Mouse (Mus musculus) kidney, postnatal 0 days (tissue): ENCODE data around the gene Rps6ka5. TPM values are rescaled to one million over a fixed set of nuclear protein-coding genes. Genes with fewer than 3 reads are reported as not detected.

Experiments
- ATAC-seq: fragments of 200-750 bp; cut with Nextera tagmentation; replicated peaks from 2 replicates; pipeline ENCODE4 v1.8.0; 2017; ENCODE audit warnings: low read depth, moderate number of reproducible peaks, moderate TSS enrichment, moderate library complexity; ENCODE audit not compliant: low FRiP score
- DNase-seq: peaks from one replicate; pipeline ENCODE4 v3.0.0-alpha.2; 2016; ENCODE audit warnings: low spot score
- H3K27ac ChIP-seq: fragments of 300-500 bp; sonication (generic); 2 replicates; pipeline ENCODE4 v1.5.1; 2014; ENCODE audit warnings: mild to moderate bottlenecking
- H3K27me3 ChIP-seq: fragments of 300-500 bp; sonication (generic); 2 replicates; pipeline ENCODE4 v1.6.1; 2014; ENCODE audit warnings: low read length, mixed read lengths; ENCODE audit not compliant: insufficient read depth
- H3K36me3 ChIP-seq: fragments of 300-500 bp; sonication (generic); 2 replicates; pipeline ENCODE4 v1.6.1; 2014; ENCODE audit warnings: low read length, mixed read lengths; ENCODE audit not compliant: insufficient read depth
- H3K4me1 ChIP-seq: fragments of 300-500 bp; sonication (generic); replicated peaks from 2 replicates; pipeline ENCODE4 v1.6.1; 2014; ENCODE audit warnings: antibody characterized with exemption, low read length, mixed read lengths; ENCODE audit not compliant: insufficient read depth
- H3K4me2 ChIP-seq: fragments of 300-500 bp; sonication (generic); 2 replicates; pipeline ENCODE4 v1.6.1; 2014; ENCODE audit warnings: mild to moderate bottlenecking, low read length, moderate library complexity, mixed read lengths
- H3K4me3 ChIP-seq: fragments of 300-500 bp; sonication (generic); replicated peaks from 2 replicates; pipeline ENCODE4 v1.5.1; 2014; ENCODE audit warnings: low read depth, low read length
- H3K9ac ChIP-seq: fragments of 300-500 bp; sonication (generic); 2 replicates; pipeline ENCODE4 v1.6.1; 2014; ENCODE audit warnings: low read depth, low read length
- H3K9me3 ChIP-seq: fragments of 300-500 bp; sonication (generic); replicated peaks from 2 replicates; pipeline ENCODE4 v1.6.1; 2016; ENCODE audit warnings: low read length, inconsistent platforms, mixed read lengths
- CTCF ChIP-seq: IDR thresholded peaks from 2 replicates; pipeline ENCODE4 v1.5.1; 2016; ENCODE audit warnings: antibody characterized with exemption, low read depth, mild to moderate bottlenecking, moderate library complexity
- WGBS: fragments of 180-500 bp; shearing (Covaris S2); extraction: QIAGEN DNeasy Blood & Tissue Kit; methylation state at CpG from one replicate; pipeline ENCODE4 v1.1.7; 2014; 5-methylcytosine and 5-hydroxymethylcytosine counted together
- polyA plus RNA-seq: library from polyadenylated mRNA; unstranded; fragments of >200 nt; fragmentation: Nextera tagmentation; extraction: Ambion mirVana; gene quantifications from 2 replicates; pipeline ENCODE4 v1.2.1, GENCODE M21; 2015

The Rps6ka5 gene
- polyA plus RNA-seq, 1 experiment from 2014 or later: 3.8 TPM

DNA sequence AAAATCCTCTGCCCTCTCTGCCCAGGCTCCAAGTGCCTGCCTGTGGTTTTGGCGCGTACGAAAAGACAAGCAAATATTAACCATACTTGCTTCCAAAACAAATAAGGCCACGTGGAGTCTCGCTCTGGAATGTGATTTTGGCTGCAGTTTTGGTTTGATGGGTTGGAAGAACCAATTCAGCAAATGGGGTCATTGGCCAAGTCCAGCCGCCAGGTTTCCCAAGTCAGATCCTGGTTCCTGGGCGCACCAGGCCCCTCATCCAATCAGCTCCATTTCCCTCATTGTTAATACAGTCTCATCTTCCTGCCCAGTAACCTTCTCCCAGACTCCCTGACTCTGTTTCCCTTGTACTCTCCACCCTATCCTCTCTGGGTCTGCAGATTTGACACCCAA lies 207.1 kb downstream of the Rps6ka5 start:
- Histone ChIP-seq H3K9me3 (no peaks in the 10 kb centered on the region), H3K4me1 (peaks cover 15% of the 10 kb centered on the region; the same call in 1 of the 2 replicates), H3K36me3 (no peaks in the 10 kb centered on the region), H3K4me2 (peak overlapping the region; percentile 74), H3K4me3 (peak overlapping the region; percentile 84), H3K9ac (peak overlapping the region; percentile 98), H3K27ac (peak overlapping the region; percentile 70; the same call in 1 of the 2 replicates), H3K27me3 (no peaks in the 10 kb centered on the region)
- no peak for DNase-seq
- 34% methylated on average over 7 of the region's 7 CpGs for WGBS
- TF ChIP-seq CTCF: no peak
- no peak for ATAC-seq

DNA sequence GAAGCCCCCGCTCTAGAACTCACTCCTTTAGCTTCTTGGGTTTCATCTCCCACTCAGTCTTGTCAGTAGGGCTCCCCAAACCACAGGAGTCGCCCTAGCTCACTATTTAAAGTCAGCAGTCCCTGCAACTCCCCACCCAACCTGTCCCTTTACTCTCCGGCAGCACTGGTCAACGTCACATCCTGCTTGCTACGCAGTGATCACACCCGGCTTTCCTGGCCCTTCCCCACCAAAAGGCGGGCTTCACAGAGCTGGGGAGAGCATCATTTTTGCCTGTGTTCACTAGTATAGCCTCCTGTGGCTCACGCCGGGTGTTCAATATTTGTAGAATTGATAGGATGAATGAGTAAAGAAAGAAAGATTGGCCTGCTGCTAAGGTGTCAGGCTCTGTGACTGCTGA lies 209.4 kb downstream of the Rps6ka5 start:
- no peak overlapping the region for H3K4me2 ChIP-seq
- H3K36me3 ChIP-seq: no peaks in the 10 kb centered on the region
- DNase-seq (no peak), ATAC-seq (no peak)
- no peak overlapping the region for H3K9ac ChIP-seq
- H3K27me3 ChIP-seq: no peaks in the 10 kb centered on the region
- H3K9me3 ChIP-seq: no peaks in the 10 kb centered on the region
- TF ChIP-seq CTCF: no peak
- WGBS: 84% methylated on average over 9 of the region's 9 CpGs
- H3K4me3 ChIP-seq: no peak overlapping the region
- H3K4me1 ChIP-seq: peaks cover 15% of the 10 kb centered on the region; the same call in 1 of the 2 replicates
- no peak overlapping the region for H3K27ac ChIP-seq

GRCm38 (mm10) chr12:100516161-100516838 lies 210.5 kb downstream of the Rps6ka5 start:
- H3K9ac ChIP-seq: no peak overlapping the region
- no peaks in the 10 kb centered on the region for H3K36me3 ChIP-seq
- peaks cover 15% of the 10 kb centered on the region; the same call in 1 of the 2 replicates for H3K4me1 ChIP-seq
- DNase-seq (no peak), ATAC-seq (peak; percentile 35; the same call in 1 of the 2 replicates)
- no peaks in the 10 kb centered on the region for H3K9me3 ChIP-seq
- peak overlapping the region; percentile 19; the same call in 1 of the 2 replicates for H3K27ac ChIP-seq
- TF ChIP-seq CTCF: no peak
- 84% methylated on average over 1 of the region's 1 CpGs for WGBS
- H3K27me3 ChIP-seq: no peaks in the 10 kb centered on the region
- H3K4me3 ChIP-seq: no peak overlapping the region
- H3K4me2 ChIP-seq: no peak overlapping the region

DNA sequence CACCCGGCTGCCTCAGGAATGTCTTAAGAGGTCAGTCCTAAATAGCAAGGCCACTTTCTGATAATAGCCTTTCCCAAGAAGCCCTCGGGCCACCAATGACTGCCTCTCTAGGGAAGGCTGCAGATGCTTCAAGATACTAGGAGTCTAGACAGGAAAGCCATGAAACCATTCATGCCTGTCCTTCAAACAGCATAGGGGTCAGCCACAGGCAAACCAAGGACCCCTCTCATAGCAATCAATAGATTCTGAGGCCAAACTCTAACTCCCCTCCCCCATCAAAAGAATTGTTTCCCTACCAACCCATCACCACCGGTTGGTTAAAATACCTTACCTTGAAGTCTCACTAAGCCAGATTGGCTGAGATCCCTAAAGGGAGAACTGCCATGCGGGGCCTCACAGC lies 211.3 kb downstream of the Rps6ka5 start:
- DNase-seq: no peak
- 91% methylated on average over 4 of the region's 4 CpGs for WGBS
- 0 out of 2 replicates have a peak overlapping the region, but pooled peaks have one; percentile 19 for H3K27ac ChIP-seq
- H3K9me3 ChIP-seq: no peaks in the 10 kb centered on the region
- H3K27me3 ChIP-seq: no peaks in the 10 kb centered on the region
- H3K4me1 ChIP-seq: peaks cover 11% of the 10 kb centered on the region; the same call in 1 of the 2 replicates
- H3K9ac ChIP-seq: no peak overlapping the region
- ATAC-seq: no peak
- H3K36me3 ChIP-seq: no peaks in the 10 kb centered on the region
- H3K4me3 ChIP-seq: no peak overlapping the region
- TF ChIP-seq CTCF: no peak
- no peak overlapping the region for H3K4me2 ChIP-seq

DNA sequence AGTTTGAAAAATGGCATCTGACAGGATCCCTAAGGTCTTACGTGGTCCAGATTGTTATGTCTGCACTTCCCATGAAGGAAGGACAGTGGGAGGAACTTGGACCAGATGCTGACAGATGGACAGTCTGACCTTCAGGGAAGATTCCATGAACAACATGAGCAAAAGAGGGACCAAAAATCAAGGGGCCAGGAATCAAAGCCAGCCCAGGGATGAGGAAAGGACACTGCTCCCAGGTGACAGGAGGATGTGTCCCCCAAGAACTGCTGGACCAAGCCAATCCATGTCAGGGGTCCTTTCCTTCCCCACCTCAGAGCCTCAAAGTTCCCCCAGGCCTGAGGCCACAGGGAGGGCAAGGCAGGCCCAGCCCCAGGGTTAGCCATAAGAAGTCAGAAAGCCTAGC lies 212.2 kb downstream of the Rps6ka5 start:
- 42% methylated on average over 1 of the region's 1 CpGs for WGBS
- Histone ChIP-seq H3K36me3 (no peaks in the 10 kb centered on the region), H3K9me3 (no peaks in the 10 kb centered on the region), H3K4me3 (no peak overlapping the region), H3K9ac (no peak overlapping the region), H3K4me1 (peaks cover 7% of the 10 kb centered on the region; the same call in 1 of the 2 replicates), H3K27ac (no peak overlapping the region), H3K4me2 (no peak overlapping the region), H3K27me3 (no peaks in the 10 kb centered on the region)
- TF ChIP-seq CTCF: no peak
- ATAC-seq (no peak), DNase-seq (no peak)

GRCm38 (mm10) chr12:100513131-100513530 lies 213.7 kb downstream of the Rps6ka5 start:
- Histone ChIP-seq H3K9me3 (no peaks in the 10 kb centered on the region), H3K36me3 (no peaks in the 10 kb centered on the region), H3K4me3 (no peak overlapping the region), H3K27ac (no peak overlapping the region), H3K4me2 (no peak overlapping the region), H3K9ac (no peak overlapping the region), H3K4me1 (peaks cover 4% of the 10 kb centered on the region; the same call in 1 of the 2 replicates), H3K27me3 (no peaks in the 10 kb centered on the region)
- ATAC-seq (no peak), DNase-seq (no peak)
- 97% methylated on average over 5 of the region's 5 CpGs for WGBS
- TF ChIP-seq CTCF: no peak
